Mouse (Mus musculus) liver, adult (tissue): ENCODE measurements around the gene a.
A peak's percentile ranks its signal among the peaks of the same experiment; 100 is the strongest.

Experiments
- GATA4 ChIP-seq: IDR thresholded peaks from 2 replicates; pipeline ENCODE4 v1.6.1; 2014; ENCODE audit warnings: mild to moderate bottlenecking, low read length; ENCODE audit not compliant: insufficient replicate concordance

Gene a

GRCm38 (mm10) chr2:155045075-155045474 is 253.9 kb downstream of the a start:
- TF ChIP-seq GATA4 = no peak

GRCm38 (mm10) chr2:155046803-155047202 is 255.6 kb downstream of the a start:
- TF ChIP-seq GATA4 = no peak

- TF ChIP-seq GATA4 = no peak
Observed at GRCm38 (mm10) chr2:155047452-155048178, 256.4 kb downstream of the a start.

- no peak for TF ChIP-seq GATA4
Observed at GRCm38 (mm10) chr2:155050108-155050503, 258.9 kb downstream of the a start.

- TF ChIP-seq GATA4 = no peak
Observed at GRCm38 (mm10) chr2:155050504-155051236, 259.5 kb downstream of the a start.

GRCm38 (mm10) chr2:155051622-155052351 is 260.6 kb downstream of the a start:
- TF ChIP-seq GATA4 = no peak

GRCm38 (mm10) chr2:155052681-155053080 is 261.5 kb downstream of the a start:
- TF ChIP-seq GATA4 = peak; percentile 67; the same call in 1 of the 2 replicates

GRCm38 (mm10) chr2:155054672-155055071 is 263.5 kb downstream of the a start:
- TF ChIP-seq GATA4 = no peak

- no peak for TF ChIP-seq GATA4
Observed at GRCm38 (mm10) chr2:155056076-155056578, 264.9 kb downstream of the a start.

- no peak for TF ChIP-seq GATA4
Observed at GRCm38 (mm10) chr2:155057361-155057760, 266.2 kb downstream of the a start.

- no peak for TF ChIP-seq GATA4
Observed at GRCm38 (mm10) chr2:155071027-155071426, 279.8 kb downstream of the a start.

- TF ChIP-seq GATA4 = no peak
Observed at GRCm38 (mm10) chr2:155072353-155073145, 281.3 kb downstream of the a start.

- no peak for TF ChIP-seq GATA4
Observed at GRCm38 (mm10) chr2:155073347-155073746, 282.1 kb downstream of the a start.

- peak; percentile 37; the same call in 1 of the 2 replicates for TF ChIP-seq GATA4
Observed at GRCm38 (mm10) chr2:155073978-155074765, 283.0 kb downstream of the a start, which contains the start of gene Ahcy. Gene Ahcy (minus strand): TSS chr2:155074497.

- no peak for TF ChIP-seq GATA4
Observed at GRCm38 (mm10) chr2:155074766-155075330, 283.6 kb downstream of the a start.
